ENCODE assay signal across 14 mouse cellular contexts in the genomic region with DNA sequence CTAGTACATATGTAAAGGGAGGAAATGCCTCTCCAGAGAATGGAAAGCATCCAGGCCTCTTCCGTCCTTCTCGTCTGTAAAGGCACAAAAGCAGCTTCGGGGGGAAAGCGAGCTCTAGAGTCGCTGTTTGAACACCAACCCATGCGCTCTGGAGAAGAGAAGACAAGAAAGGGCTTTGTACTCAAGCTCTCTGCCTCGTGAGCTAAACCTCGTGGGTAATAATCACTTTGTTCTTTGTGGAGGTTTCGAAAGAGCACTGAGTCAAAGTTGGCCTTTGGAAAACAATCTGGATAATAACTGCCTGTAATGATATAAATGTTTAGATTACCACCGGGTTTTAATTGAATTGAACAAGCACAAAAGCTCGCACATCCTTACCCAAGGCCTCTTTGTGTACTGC. TPM values are rescaled to one million over a fixed set of nuclear protein-coding genes. Genes with fewer than 3 reads are reported as not detected.
DNase-seq lines count a peak whose midpoint lies in the region; ATAC-seq and TF ChIP-seq lines count a peak whose summit lies in the region.
"Had no signal": no experiment of that assay in that cellular context is flagged by ENCODE, and none has a peak within 500 bp of the region (broad histone marks: within the 10 kb centered on the region; RNA-seq: fewer than 3 reads in every experiment).

No protein-coding gene starts in this region.

- no peak for TF ChIP-seq CTCF in heart, postnatal 0 days (IDR thresholded peaks at IDR 0.05; ENCODE audit: low read depth)

- H3K4me2 ChIP-seq in heart, embryonic 14.5 days (ENCODE audit: low read length), result 0 out of 2 replicates have a peak overlapping the region, but pooled peaks have one; percentile 0
- no peak overlapping the region for H3K4me2 ChIP-seq in lung, embryonic 16.5 days (ENCODE audit: low read depth, low read length)
- H3K4me2 ChIP-seq in embryonic facial prominence, embryonic 12.5 days (replicated peaks), result no peak overlapping the region
- peak overlapping the region; percentile 24; the same call in 1 of the 2 replicates for H3K4me2 ChIP-seq in heart, postnatal 0 days (ENCODE audit: low read depth, low read length)

- no peak for TF ChIP-seq EP300 in heart, postnatal 0 days (IDR thresholded peaks at IDR 0.05; ENCODE audit: low read depth)

- no peak for DNase-seq in heart, adult 18-20 months
- DNase-seq in lung, adult 18-20 months, result no peak
- no peak for DNase-seq in heart, postnatal 0 days (ENCODE audit: low spot score)
- no peak for DNase-seq in embryo, embryonic 9.5 days (ENCODE audit: extremely low spot score)
- DNase-seq in MN1 (ENCODE audit: low spot score), result no peak
- DNase-seq: adrenal gland, postnatal 10 days; forebrain, postnatal 0 days; gastrocnemius, postnatal 10 days; kidney, postnatal 4 days; right cerebral cortex, adult 18-20 months had no signal

- no peaks in the 10 kb centered on the region for H3K9me3 ChIP-seq in heart, embryonic 14.5 days (ENCODE audit: control insufficient read depth, low read length)
- no peaks in the 10 kb centered on the region for H3K9me3 ChIP-seq in lung, embryonic 16.5 days (ENCODE audit: control insufficient read depth, low read length)
- no peaks in the 10 kb centered on the region for H3K9me3 ChIP-seq in embryonic facial prominence, embryonic 12.5 days
- H3K9me3 ChIP-seq in heart, postnatal 0 days (replicated peaks; ENCODE audit: control insufficient read depth, low read length), result no peaks in the 10 kb centered on the region

- H3K27me3 ChIP-seq in heart, embryonic 14.5 days (ENCODE audit: control insufficient read depth, insufficient read depth, low read length), result no peaks in the 10 kb centered on the region
- no peaks in the 10 kb centered on the region for H3K27me3 ChIP-seq in lung, embryonic 16.5 days (ENCODE audit: control insufficient read depth, insufficient read depth, low read depth, low read length)
- H3K27me3 ChIP-seq in embryonic facial prominence, embryonic 12.5 days, result no peaks in the 10 kb centered on the region
- H3K27me3 ChIP-seq in heart, postnatal 0 days (ENCODE audit: control insufficient read depth, insufficient read depth, low read length), result no peaks in the 10 kb centered on the region

- H3K9ac ChIP-seq in heart, embryonic 14.5 days (ENCODE audit: low read length), result peak overlapping the region; percentile 0; the same call in 1 of the 2 replicates
- no peak overlapping the region for H3K9ac ChIP-seq in lung, embryonic 16.5 days (ENCODE audit: low read length)
- H3K9ac ChIP-seq in embryonic facial prominence, embryonic 12.5 days, result no peak overlapping the region
- no peak overlapping the region for H3K9ac ChIP-seq in heart, postnatal 0 days (replicated peaks; ENCODE audit: low read depth, low read length)
- H3K9ac ChIP-seq: forebrain, postnatal 0 days had no signal

- H3K4me3 ChIP-seq in heart, embryonic 14.5 days (ENCODE audit: control insufficient read depth in 1 of 2, insufficient read depth in 1 of 2, low read depth in 1 of 2, low read length in 2 of 2), result no peak overlapping the region
- H3K4me3 ChIP-seq in lung, embryonic 16.5 days (ENCODE audit: low read length), result no peak overlapping the region
- H3K4me3 ChIP-seq in embryonic facial prominence, embryonic 12.5 days, result no peak overlapping the region
- H3K4me3 ChIP-seq in heart, postnatal 0 days (ENCODE audit: low read depth, low read length), result no peak overlapping the region
- H3K4me3 ChIP-seq: left cerebral cortex, adult 2 months had no signal

- WGBS in heart, embryonic 14.5 days, result 25% methylated on average over 11 of the region's 11 CpGs
- 18% methylated on average over 11 of the region's 11 CpGs for WGBS in lung, embryonic 16.5 days
- WGBS in embryonic facial prominence, embryonic 12.5 days, result 21% methylated on average over 11 of the region's 11 CpGs
- 22% methylated on average over 11 of the region's 11 CpGs for WGBS in heart, postnatal 0 days

- H3K27ac ChIP-seq in heart, embryonic 14.5 days (replicated peaks in 1 of 2; ENCODE audit: control insufficient read depth in 1 of 2, insufficient read depth in 1 of 2, low read depth in 2 of 2, low read length in 2 of 2), result peak overlapping the region; percentile 31; a peak in 2 of 4 replicates
- 0 out of 2 replicates have a peak overlapping the region, but pooled peaks have one; percentile 23 for H3K27ac ChIP-seq in lung, embryonic 16.5 days (ENCODE audit: low read length)
- 0 out of 2 replicates have a peak overlapping the region, but pooled peaks have one; percentile 30 for H3K27ac ChIP-seq in embryonic facial prominence, embryonic 12.5 days
- peak overlapping the region; percentile 53 for H3K27ac ChIP-seq in heart, postnatal 0 days (ENCODE audit: low read depth)
- H3K27ac ChIP-seq: left cerebral cortex, adult 2 months had no signal

- no peak for ATAC-seq in heart, embryonic 14.5 days (ENCODE audit: insufficient number of reproducible peaks, insufficient read depth, low FRiP score, low read depth)
- peak; percentile 34; the same call in 1 of the 2 replicates for ATAC-seq in lung, embryonic 16.5 days (ENCODE audit: low read depth)
- ATAC-seq in embryonic facial prominence, embryonic 12.5 days (ENCODE audit: insufficient number of reproducible peaks, insufficient read depth, low FRiP score, low TSS enrichment), result no peak
- no peak for ATAC-seq in heart, postnatal 0 days (ENCODE audit: insufficient read depth, low read depth)
- ATAC-seq: forebrain, postnatal 0 days had no signal

- no peaks in the 10 kb centered on the region for H3K36me3 ChIP-seq in heart, embryonic 14.5 days (ENCODE audit: control insufficient read depth, insufficient read depth, low read length)
- H3K36me3 ChIP-seq in lung, embryonic 16.5 days (ENCODE audit: control insufficient read depth, insufficient read depth, low read length), result no peaks in the 10 kb centered on the region
- H3K36me3 ChIP-seq in embryonic facial prominence, embryonic 12.5 days, result no peaks in the 10 kb centered on the region
- no peaks in the 10 kb centered on the region for H3K36me3 ChIP-seq in heart, postnatal 0 days (replicated peaks; ENCODE audit: control insufficient read depth, insufficient read depth, low read length)

- peaks cover 10 to 13% of the 10 kb centered on the region in 2 experiments for H3K4me1 ChIP-seq in heart, embryonic 14.5 days (ENCODE audit: control insufficient read depth in 2 of 2, insufficient read depth in 2 of 2, low read length in 2 of 2)
- H3K4me1 ChIP-seq in lung, embryonic 16.5 days (replicated peaks; ENCODE audit: control insufficient read depth, insufficient read depth, low read length), result peaks cover 6% of the 10 kb centered on the region; the same call in 1 of the 2 replicates
- peaks cover 8% of the 10 kb centered on the region; the same call in 1 of the 2 replicates for H3K4me1 ChIP-seq in embryonic facial prominence, embryonic 12.5 days
- H3K4me1 ChIP-seq in heart, postnatal 0 days (ENCODE audit: control insufficient read depth, insufficient read depth), result peaks cover 14% of the 10 kb centered on the region

RNA-seq across cellular contexts. Expression of a gene that starts 39.7 kb away (rescaled TPM):
- 4.9 and 6.4 TPM in 2 replicates for polyA plus RNA-seq in heart, embryonic 14.5 days (2014; fragmentation: Nextera tagmentation; extraction: Ambion mirVana)
- total RNA-seq in heart, adult 18-20 months (2021), result 10 to 100 TPM; 21.1 to 27.0 TPM
- 9.0 and 10.2 TPM in 2 replicates for polyA plus RNA-seq in lung, embryonic 16.5 days (2015; fragmentation: Nextera tagmentation; extraction: Ambion mirVana)
- polyA plus RNA-seq in embryonic facial prominence, embryonic 12.5 days (2016; fragmentation: Nextera tagmentation; extraction: Ambion mirVana), result 33.1 and 33.7 TPM in 2 replicates
- 20.7 and 30.1 TPM in 2 replicates for total RNA-seq in heart, postnatal 0 days (2014; rRNA removed; ENCODE audit: low replicate concordance)
- polyA plus RNA-seq in heart, postnatal 0 days (2015; fragmentation: Nextera tagmentation; extraction: Ambion mirVana), result 7.1 and 7.8 TPM in 2 replicates

Comparison
In these comparisons a context has a peak if more than half of its experiments do, and no peak if none do; other contexts are left out.
1. H3K4me2 ChIP-seq: peak in heart, embryonic 14.5 days (single experiment) and heart, postnatal 0 days (single experiment); none in lung, embryonic 16.5 days (single experiment) and embryonic facial prominence, embryonic 12.5 days (single experiment).
2. Peak in every context shown above with its lines, with median percentiles within 50 percentile points of each other: H3K27ac ChIP-seq.